Comparison of ENCODE assay signal across 14 mouse cellular contexts in genomic region chr2:126035013-126035770, GRCm38 (mm10). TPM values are rescaled to one million over a fixed set of nuclear protein-coding genes. Genes with fewer than 3 reads are reported as not detected.
DNase-seq lines count a peak whose midpoint lies in the region; ATAC-seq and TF ChIP-seq lines count a peak whose summit lies in the region.
"Had no signal": no experiment of that assay in that cellular context is flagged by ENCODE, and none has a peak within 500 bp of the region (broad histone marks: within the 10 kb centered on the region; RNA-seq: fewer than 3 reads in every experiment).

No protein-coding gene starts in this region.

- 76% methylated on average over 15 of the region's 15 CpGs for WGBS in kidney, embryonic 16.5 days
- 79% methylated on average over 15 of the region's 15 CpGs for WGBS in limb, embryonic 12.5 days

- H3K9me3 ChIP-seq in kidney, embryonic 16.5 days (ENCODE audit: low read length) = no peaks in the 10 kb centered on the region
- no peaks in the 10 kb centered on the region for H3K9me3 ChIP-seq in limb, embryonic 12.5 days
- H3K9me3 ChIP-seq: hindbrain, embryonic 15.5 days; midbrain, embryonic 10.5 days; neural tube, embryonic 12.5 days had no signal

- ATAC-seq in kidney, embryonic 16.5 days (ENCODE audit: low FRiP score, low TSS enrichment) = no peak
- no peak for ATAC-seq in limb, embryonic 12.5 days (ENCODE audit: insufficient number of reproducible peaks, insufficient read depth, low FRiP score, low TSS enrichment, low read depth)

- peak overlapping the region; percentile 23 for H3ac ChIP-seq in C2C12 (ENCODE audit: control insufficient read depth, insufficient read length, low read depth)

- no peak for DNase-seq in kidney, adult 18-20 months
- DNase-seq in adipocyte (ENCODE audit: low spot score) = peak; percentile 54
- DNase-seq in left cerebral cortex, postnatal 25 days (ENCODE audit: low spot score in 2 of 2) = no peak
- DNase-seq in natural killer cell, adult 2 months (ENCODE audit: low spot score in 2 of 2) = no peak
- no peak for DNase-seq in left cerebral cortex, adult 9 months (ENCODE audit: low spot score in 2 of 2)
- DNase-seq: cerebellum, postnatal 25 days had no signal

- H3K9ac ChIP-seq in kidney, embryonic 16.5 days (replicated peaks; ENCODE audit: low read length) = no peak overlapping the region
- no peak overlapping the region for H3K9ac ChIP-seq in limb, embryonic 12.5 days (replicated peaks)
- H3K9ac ChIP-seq: hindbrain, embryonic 15.5 days; liver, embryonic 14.5 days; neural tube, embryonic 12.5 days had no signal

- no peak overlapping the region for H3K27ac ChIP-seq in kidney, embryonic 16.5 days (ENCODE audit: low read length)
- H3K27ac ChIP-seq in limb, embryonic 12.5 days = peak overlapping the region; percentile 79
- H3K27ac ChIP-seq: hindbrain, embryonic 15.5 days; liver, embryonic 14.5 days; midbrain, embryonic 10.5 days; neural tube, embryonic 12.5 days had no signal

- H3K79me3 ChIP-seq in C2C12 (ENCODE audit: low read depth) = peaks cover 53% of the 10 kb centered on the region

- no peaks in the 10 kb centered on the region for H3K4me1 ChIP-seq in kidney, embryonic 16.5 days (ENCODE audit: insufficient read depth, low read length)
- peaks cover 10% of the 10 kb centered on the region; the same call in 1 of the 2 replicates for H3K4me1 ChIP-seq in limb, embryonic 12.5 days (replicated peaks)
- H3K4me1 ChIP-seq: hindbrain, embryonic 15.5 days; neural tube, embryonic 12.5 days had no signal

- H3K4me3 ChIP-seq in kidney, embryonic 16.5 days (ENCODE audit: low read length) = no peak overlapping the region
- peak overlapping the region; percentile 40 for H3K4me3 ChIP-seq in C2C12 (ENCODE audit: insufficient read depth, poor library complexity, severe bottlenecking)
- H3K4me3 ChIP-seq in limb, embryonic 12.5 days (replicated peaks) = no peak overlapping the region; the same call in 1 of the 2 replicates
- H3K4me3 ChIP-seq: hindbrain, embryonic 15.5 days; midbrain, embryonic 10.5 days; neural tube, embryonic 12.5 days had no signal

- H3K36me3 ChIP-seq in kidney, embryonic 16.5 days (ENCODE audit: insufficient read depth, low read length) = no peaks in the 10 kb centered on the region
- peaks cover 45% of the 10 kb centered on the region for H3K36me3 ChIP-seq in C2C12 (ENCODE audit: control insufficient read depth, insufficient read depth)
- H3K36me3 ChIP-seq in limb, embryonic 12.5 days = no peaks in the 10 kb centered on the region
- H3K36me3 ChIP-seq: hindbrain, embryonic 15.5 days; midbrain, embryonic 10.5 days; neural tube, embryonic 12.5 days had no signal

- TF ChIP-seq CTCF in C2C12 (IDR thresholded peaks at IDR 0.05; ENCODE audit: control insufficient read depth, insufficient read depth, insufficient read length) = no peak

- H3K27me3 ChIP-seq in kidney, embryonic 16.5 days (ENCODE audit: insufficient read depth, low read length) = no peaks in the 10 kb centered on the region
- H3K27me3 ChIP-seq in C2C12 (ENCODE audit: control insufficient read depth, insufficient read depth, insufficient read length) = no peaks in the 10 kb centered on the region
- no peaks in the 10 kb centered on the region for H3K27me3 ChIP-seq in limb, embryonic 12.5 days
- H3K27me3 ChIP-seq: hindbrain, embryonic 15.5 days; neural tube, embryonic 12.5 days had no signal

- peak overlapping the region; percentile 47; the same call in 1 of the 2 replicates for H3K4me2 ChIP-seq in kidney, embryonic 16.5 days (replicated peaks; ENCODE audit: low read depth, low read length)
- peak overlapping the region; percentile 32 for H3K4me2 ChIP-seq in limb, embryonic 12.5 days
- H3K4me2 ChIP-seq: hindbrain, embryonic 15.5 days had no signal

- H3K79me2 ChIP-seq in C2C12 (ENCODE audit: control insufficient read depth, insufficient read depth) = peaks cover 58% of the 10 kb centered on the region

- intact Hi-C loops in left cerebral cortex, postnatal 25 days (cut with DNase I) = no loop called here

TF ChIP-seq in C2C12, 6 proteins besides CTCF, POLR2A, EP300 and RAD21:
- no peak for TF ChIP-seq FOSL1 (IDR thresholded peaks at IDR 0.05; ENCODE audit: insufficient read depth, low read length, poor library complexity, severe bottlenecking)
- TF ChIP-seq MAX (IDR thresholded peaks at IDR 0.05) = no peak
- TF ChIP-seq USF1 (IDR thresholded peaks at IDR 0.05; ENCODE audit: low read depth) = no peak
- no peak for TF ChIP-seq MYOG (IDR thresholded peaks at IDR 0.05; ENCODE audit: control insufficient read depth, extremely low read depth, insufficient read length)
- TF ChIP-seq CEBPB (IDR thresholded peaks at IDR 0.05; ENCODE audit: low read depth) = no peak
- TF ChIP-seq MYOD1 (IDR thresholded peaks at IDR 0.05; ENCODE audit: control insufficient read depth, insufficient read length, low read depth) = no peak

RNA-seq across cellular contexts. Expression of gene Fgf7, which starts 0.7 kb away (rescaled TPM):
- polyA plus RNA-seq in kidney, embryonic 16.5 days (2015; fragmentation: Nextera tagmentation; extraction: Ambion mirVana) = 1.4 and 1.7 TPM in 2 replicates
- 2.6 TPM for polyA plus RNA-seq in C2C12 (2012; fragmentation: generic; extraction: Trizol)
- 4.0 and 4.1 TPM in 2 replicates for polyA plus RNA-seq in limb, embryonic 12.5 days (2016; fragmentation: Nextera tagmentation; extraction: Ambion mirVana)
- not detected for total RNA-seq in left cerebral cortex, postnatal 25 days (2021)
- total RNA-seq: granulocyte monocyte progenitor cell, adult 5-6 weeks had no signal
